Mouse (Mus musculus) hindbrain, embryonic 14.5 days (tissue): ENCODE data around the gene 5730596B20Rik. TPM values are rescaled to one million over a fixed set of nuclear protein-coding genes. Genes with fewer than 3 reads are reported as not detected.

Source experiments
- ATAC-seq: fragments of 200-750 bp; cut with Nextera tagmentation; 2 replicates; pipeline ENCODE4 v1.8.0; 2017; ENCODE audit warnings: moderate number of reproducible peaks, mild to moderate bottlenecking, moderate TSS enrichment, moderate library complexity; ENCODE audit not compliant: low FRiP score
- DNase-seq: peaks from one replicate; pipeline ENCODE4 v3.0.0-alpha.2; 2015; ENCODE audit warnings: low spot score
- H3K27ac ChIP-seq: fragments of 300-500 bp; sonication (generic); 2 replicates; pipeline ENCODE4 v1.5.1; 2014; ENCODE audit warnings: mild to moderate bottlenecking, moderate library complexity
- H3K27me3 ChIP-seq: fragments of 300-500 bp; sonication (generic); 2 replicates; pipeline ENCODE4 v1.6.1; 2014; ENCODE audit warnings: mild to moderate bottlenecking, low read length, mixed read lengths; ENCODE audit not compliant: control insufficient read depth, insufficient read depth
- H3K36me3 ChIP-seq: fragments of 300-500 bp; sonication (generic); replicated peaks from 2 replicates; pipeline ENCODE4 v1.6.1; 2014; ENCODE audit not compliant: control insufficient read depth, insufficient read depth
- H3K4me1 ChIP-seq: fragments of 300-500 bp; sonication (generic); replicated peaks from 2 replicates; pipeline ENCODE4 v1.6.1; 2014; ENCODE audit warnings: antibody characterized with exemption, low read length, mixed read lengths; ENCODE audit not compliant: control insufficient read depth, insufficient read depth
- H3K4me2 ChIP-seq: fragments of 300-500 bp; sonication (generic); replicated peaks from 2 replicates; pipeline ENCODE4 v1.6.1; 2014; ENCODE audit warnings: mild to moderate bottlenecking, moderate library complexity
- H3K4me3 ChIP-seq: fragments of 300-500 bp; sonication (generic); replicated peaks from 2 replicates; pipeline ENCODE4 v1.5.1; 2014; ENCODE audit warnings: mild to moderate bottlenecking, low read length
- H3K9ac ChIP-seq: fragments of 300-500 bp; sonication (generic); 2 replicates; pipeline ENCODE4 v1.6.1; 2014
- H3K9me3 ChIP-seq: fragments of 300-500 bp; sonication (generic); 2 replicates; pipeline ENCODE4 v1.6.1; 2016; ENCODE audit warnings: low read length; ENCODE audit not compliant: control insufficient read depth
- WGBS: fragments of 180-500 bp; shearing (Covaris S2); extraction: QIAGEN DNeasy Blood & Tissue Kit; methylation state at CpG from one replicate; pipeline ENCODE4 v1.1.7; 2014; 5-methylcytosine and 5-hydroxymethylcytosine counted together
- polyA plus RNA-seq: library from polyadenylated mRNA; unstranded; fragments of >200 nt; fragmentation: Nextera tagmentation; extraction: Ambion mirVana; gene quantifications from 2 replicates; pipeline ENCODE4 v1.2.1, GENCODE M21; 2014

The 5730596B20Rik gene
- polyA plus RNA-seq, 1 experiment from 2014 or later = 5.0 TPM

DNA sequence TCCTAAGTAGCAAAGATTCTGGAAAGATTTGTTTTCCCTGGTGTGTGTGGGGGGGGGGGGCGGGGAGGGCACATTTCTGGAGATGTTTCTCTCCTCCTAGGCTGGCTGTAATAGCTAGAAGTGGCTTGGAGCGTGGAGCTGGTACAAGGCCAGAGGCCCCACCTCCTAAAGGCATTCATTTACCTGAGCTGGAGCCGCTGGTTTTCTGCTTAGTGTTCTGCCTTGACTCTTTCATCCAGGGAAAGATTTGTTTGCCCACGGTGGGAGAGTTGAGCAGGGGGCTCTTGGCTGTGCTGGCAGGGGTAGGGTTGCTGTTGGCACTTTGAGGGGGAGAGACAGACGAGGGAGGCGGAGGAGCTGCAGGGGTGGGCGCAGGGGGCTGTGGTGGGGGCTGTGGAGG, 5.4 kb upstream of the 5730596B20Rik start:
- no peak for DNase-seq
- H3K4me3 ChIP-seq = peak overlapping the region; percentile 71
- 2% methylated on average over 7 of the region's 7 CpGs for WGBS

DNA sequence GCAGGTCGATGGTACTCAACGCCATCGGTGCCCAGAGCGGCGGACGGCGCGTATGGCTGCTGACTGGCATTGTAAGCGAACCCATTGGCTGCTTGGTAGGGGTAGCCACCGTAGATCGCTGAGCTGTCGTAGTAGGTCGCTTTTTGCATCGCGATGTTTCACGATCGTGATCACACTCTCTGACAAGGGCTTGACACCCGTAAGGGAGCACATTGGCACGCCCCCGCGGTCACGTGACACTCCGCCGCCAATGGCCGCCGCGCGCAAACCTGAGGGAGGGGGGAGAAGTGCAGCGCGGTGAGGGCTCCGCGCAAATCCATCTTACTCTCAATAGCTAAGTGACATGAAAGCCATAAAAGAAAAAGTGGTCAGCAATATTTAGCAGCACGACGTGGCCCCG, 4.8 kb upstream of the 5730596B20Rik start:
- DNase-seq (peak; percentile 86), ATAC-seq (peak; percentile 88)
- H3K4me1 ChIP-seq = peaks cover 26% of the 10 kb centered on the region
- H3K9ac ChIP-seq = peak overlapping the region; percentile 99
- WGBS = under 1% methylated on average over 35 of the region's 35 CpGs
- H3K4me2 ChIP-seq = peak overlapping the region; percentile 81
- H3K4me3 ChIP-seq = peak overlapping the region; percentile 71
- H3K9me3 ChIP-seq = no peaks in the 10 kb centered on the region
- no peaks in the 10 kb centered on the region for H3K36me3 ChIP-seq
- H3K27ac ChIP-seq = peak overlapping the region; percentile 100
- H3K27me3 ChIP-seq = peaks cover 66% of the 10 kb centered on the region

More for the DNA sequence above, 5.4 kb upstream of the 5730596B20Rik start:
- peak overlapping the region; percentile 99 for H3K9ac ChIP-seq
- no peak for ATAC-seq
- no peaks in the 10 kb centered on the region for H3K9me3 ChIP-seq
- H3K27ac ChIP-seq = peak overlapping the region; percentile 100
- peak overlapping the region; percentile 81 for H3K4me2 ChIP-seq
- H3K27me3 ChIP-seq = peaks cover 61% of the 10 kb centered on the region
- no peaks in the 10 kb centered on the region for H3K36me3 ChIP-seq
- peaks cover 26% of the 10 kb centered on the region for H3K4me1 ChIP-seq

DNA sequence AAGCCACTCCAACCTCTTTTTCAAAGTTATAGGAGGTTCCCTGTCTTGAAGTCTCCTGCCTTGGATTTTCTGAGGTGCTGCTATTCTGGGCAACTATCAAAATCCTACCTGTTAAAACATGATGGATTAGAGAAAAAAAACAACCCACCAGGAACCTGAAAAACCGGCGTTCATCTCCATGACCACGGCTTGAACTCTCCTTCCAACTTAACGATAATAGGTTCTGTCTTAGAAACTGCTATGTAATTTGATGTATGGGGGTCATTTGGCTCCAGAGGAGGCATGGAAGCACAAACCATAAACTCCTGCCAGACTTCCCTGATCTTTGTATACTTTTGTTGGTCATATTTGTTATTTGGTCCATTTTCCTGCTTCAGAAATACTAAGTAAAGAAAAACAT, 3.6 kb upstream of the 5730596B20Rik start:
- DNase-seq = no peak
- peaks cover 73% of the 10 kb centered on the region for H3K27me3 ChIP-seq
- H3K36me3 ChIP-seq = no peaks in the 10 kb centered on the region
- H3K9me3 ChIP-seq = no peaks in the 10 kb centered on the region
- peak overlapping the region; percentile 81 for H3K4me2 ChIP-seq
- peak overlapping the region; percentile 99 for H3K9ac ChIP-seq
- peaks cover 26% of the 10 kb centered on the region for H3K4me1 ChIP-seq
- peak overlapping the region; percentile 100 for H3K27ac ChIP-seq
- no peak for ATAC-seq
- peak overlapping the region; percentile 71 for H3K4me3 ChIP-seq
- WGBS = 4% methylated on average over 4 of the region's 4 CpGs

DNA sequence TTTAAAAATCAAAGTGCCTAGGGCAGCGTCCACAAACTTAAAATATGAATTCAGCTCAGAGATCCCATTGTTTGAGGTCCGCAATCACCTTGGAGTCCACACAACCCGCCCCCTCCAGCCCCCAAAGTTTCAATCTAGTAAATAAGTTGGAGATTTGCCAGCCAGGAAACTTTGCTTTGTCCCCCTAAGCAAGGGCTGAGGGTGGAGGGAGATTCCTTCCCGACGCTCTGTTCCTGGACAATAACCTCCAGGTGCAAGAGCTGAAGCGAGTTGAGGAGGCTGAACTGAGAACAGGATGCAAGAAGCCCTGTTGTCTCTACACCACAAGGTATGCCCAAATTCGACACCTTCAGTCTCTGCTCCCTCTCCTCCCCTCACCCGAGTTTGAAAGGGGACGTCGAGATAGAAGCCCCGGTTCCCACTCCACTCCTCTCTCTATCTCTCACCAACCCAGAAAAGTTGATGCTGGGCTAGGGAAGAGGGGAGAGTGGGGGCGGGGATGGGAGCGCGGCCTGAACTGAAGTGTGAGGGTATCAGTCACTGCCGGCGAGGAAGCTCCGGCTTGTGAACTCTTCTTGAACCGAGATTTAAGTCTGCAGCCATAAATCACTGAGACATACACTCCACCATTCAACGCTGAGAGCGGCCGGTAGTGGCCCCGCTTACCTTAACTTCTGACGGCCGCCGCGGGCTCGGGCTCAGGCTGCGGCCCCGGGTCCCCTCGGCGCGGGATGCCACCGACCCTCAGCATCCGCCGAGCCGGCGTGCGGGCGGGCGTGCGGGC, 2.1 kb upstream of the 5730596B20Rik start:
- peaks cover 78% of the 10 kb centered on the region for H3K27me3 ChIP-seq
- no peaks in the 10 kb centered on the region for H3K9me3 ChIP-seq
- peak overlapping the region; percentile 99 for H3K9ac ChIP-seq
- H3K4me1 ChIP-seq = peaks cover 22% of the 10 kb centered on the region
- WGBS = 1% methylated on average over 41 of the region's 41 CpGs
- peak; percentile 1; the same call in 1 of the 2 replicates for ATAC-seq
- no peaks in the 10 kb centered on the region for H3K36me3 ChIP-seq
- H3K27ac ChIP-seq = peak overlapping the region; percentile 100
- peak overlapping the region; percentile 71 for H3K4me3 ChIP-seq
- peak overlapping the region; percentile 81 for H3K4me2 ChIP-seq
- no peak for DNase-seq

DNA sequence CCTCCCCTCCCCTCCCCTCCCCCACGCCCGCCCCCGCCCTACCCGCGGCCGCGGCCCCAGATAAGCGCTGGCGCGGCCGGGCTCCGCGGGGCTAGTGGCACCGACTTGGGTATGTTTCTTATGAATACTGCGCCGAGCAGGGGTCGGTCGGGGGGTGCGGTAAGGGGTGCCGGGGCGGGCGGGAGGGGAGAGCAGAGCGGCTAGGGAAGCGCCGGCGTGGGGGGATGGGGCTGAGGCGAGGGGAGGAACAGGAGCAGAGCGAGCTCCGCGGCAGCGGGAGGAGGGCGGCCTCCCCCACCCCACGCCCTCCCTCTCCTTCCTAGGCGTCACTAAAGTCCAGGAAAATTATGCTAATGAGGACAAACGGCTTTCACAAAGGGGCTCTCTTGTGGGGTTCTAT, 1.4 kb upstream of the 5730596B20Rik start:
- peak overlapping the region; percentile 81 for H3K4me2 ChIP-seq
- peak overlapping the region; percentile 99 for H3K9ac ChIP-seq
- H3K4me3 ChIP-seq = peak overlapping the region; percentile 71

DNA sequence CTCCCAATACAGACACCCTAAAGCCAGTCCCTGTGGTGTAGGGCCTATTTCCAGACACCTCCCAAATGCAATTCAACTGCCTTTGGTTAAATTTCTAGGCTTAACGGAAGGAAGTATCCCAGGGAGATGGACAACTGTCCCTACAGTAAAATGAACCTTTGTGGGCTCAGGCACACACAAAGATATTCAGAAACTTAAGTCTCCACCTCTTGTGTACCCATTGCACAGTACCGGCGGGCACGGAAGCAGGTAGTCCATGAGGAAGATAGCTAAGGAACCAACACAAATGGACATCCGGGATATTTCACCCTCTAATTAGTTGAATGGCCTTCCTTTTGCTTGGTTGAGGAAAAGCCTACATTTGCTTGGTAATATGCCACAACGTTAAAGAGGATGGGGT, 907 bp upstream of the 5730596B20Rik start:
- Histone ChIP-seq H3K27ac (peak overlapping the region; percentile 100), H3K9ac (peak overlapping the region; percentile 99), H3K36me3 (no peaks in the 10 kb centered on the region), H3K4me3 (peak overlapping the region; percentile 71), H3K9me3 (no peaks in the 10 kb centered on the region), H3K27me3 (peaks cover 77% of the 10 kb centered on the region), H3K4me2 (peak overlapping the region; percentile 81), H3K4me1 (peaks cover 10% of the 10 kb centered on the region)
- 2% methylated on average over 6 of the region's 6 CpGs for WGBS
- ATAC-seq (no peak), DNase-seq (no peak)

More for the DNA sequence above, 1.4 kb upstream of the 5730596B20Rik start:
- whole genome bisulfite sequencing = 0% methylated on average over 10 of the region's 35 CpGs
- Histone ChIP-seq H3K9me3 (no peaks in the 10 kb centered on the region), H3K36me3 (no peaks in the 10 kb centered on the region), H3K27ac (peak overlapping the region; percentile 100), H3K27me3 (peaks cover 77% of the 10 kb centered on the region), H3K4me1 (peaks cover 15% of the 10 kb centered on the region)
- ATAC-seq = peak; percentile 69
- no peak for DNase-seq

DNA sequence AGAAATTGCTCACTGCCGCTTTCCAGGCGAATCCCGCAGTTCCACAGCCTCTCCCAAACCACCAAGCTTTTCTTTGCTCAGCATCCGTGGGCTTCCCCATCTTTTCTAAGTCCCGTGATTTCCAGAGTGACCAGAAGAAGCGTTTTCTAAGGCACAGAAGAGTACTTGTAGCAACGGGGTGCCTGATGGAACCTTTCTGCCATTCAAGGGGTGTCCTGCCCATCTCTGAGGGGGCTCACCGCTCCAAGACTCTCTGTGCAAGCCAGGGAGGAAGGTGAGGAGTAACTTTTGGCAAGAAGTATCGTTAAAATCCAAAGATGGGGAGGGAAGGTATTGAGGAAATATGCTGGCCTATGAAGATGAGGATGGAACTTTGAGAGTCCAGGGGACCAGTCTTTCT, 508 bp downstream of the 5730596B20Rik start:
- DNase-seq (no peak), ATAC-seq (no peak)
- H3K4me2 ChIP-seq = peak overlapping the region; percentile 81
- 1% methylated on average over 9 of the region's 9 CpGs for WGBS
- H3K9ac ChIP-seq = peak overlapping the region; percentile 99
- peaks cover 77% of the 10 kb centered on the region for H3K27me3 ChIP-seq
- peak overlapping the region; percentile 71 for H3K4me3 ChIP-seq
- H3K27ac ChIP-seq = peak overlapping the region; percentile 100
- no peaks in the 10 kb centered on the region for H3K9me3 ChIP-seq
- peaks cover 8% of the 10 kb centered on the region for H3K4me1 ChIP-seq
- H3K36me3 ChIP-seq = no peaks in the 10 kb centered on the region

DNA sequence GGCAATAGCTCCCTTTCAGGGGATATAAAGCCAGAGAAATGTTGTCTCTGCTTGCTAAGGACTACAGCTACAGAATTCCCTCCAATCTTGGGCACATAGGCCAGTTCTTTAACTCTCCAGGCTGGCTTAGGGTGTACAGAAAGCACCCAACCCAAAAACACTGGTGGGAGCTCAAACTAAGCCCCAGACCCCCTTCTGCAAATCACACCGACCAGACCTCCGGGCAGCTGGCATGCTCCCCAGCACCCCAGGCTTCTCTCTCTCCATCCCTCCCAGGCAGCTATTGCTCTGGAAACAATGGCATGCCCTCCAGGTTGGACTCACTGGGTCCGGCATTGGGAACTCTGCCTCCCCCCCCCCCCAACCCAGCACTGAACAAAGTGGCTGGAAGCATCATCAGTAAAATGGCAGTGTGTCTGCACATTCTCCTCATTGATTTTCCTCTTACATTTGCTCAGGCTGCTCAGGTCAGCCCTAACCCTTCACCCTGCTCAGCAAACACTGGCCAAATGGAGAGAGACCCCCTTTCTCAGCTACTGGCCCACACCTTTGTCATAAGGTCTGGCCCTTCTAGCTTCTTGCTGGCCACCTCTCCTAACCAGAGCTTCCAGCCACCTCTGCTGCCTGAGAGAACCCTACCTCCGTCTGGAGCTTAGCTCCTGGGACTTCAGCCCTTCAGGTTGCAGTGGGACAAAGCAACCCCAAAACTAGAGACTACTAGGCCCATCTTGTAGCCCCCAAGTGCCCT, 1.8 kb downstream of the 5730596B20Rik start:
- H3K4me1 ChIP-seq = peaks cover 10% of the 10 kb centered on the region
- H3K27me3 ChIP-seq = peaks cover 78% of the 10 kb centered on the region
- ATAC-seq (no peak), DNase-seq (no peak)
- WGBS = 0% methylated on average over 3 of the region's 4 CpGs
- H3K9ac ChIP-seq = peak overlapping the region; percentile 99
- H3K4me3 ChIP-seq = peak overlapping the region; percentile 71
- peak overlapping the region; percentile 100 for H3K27ac ChIP-seq
- H3K36me3 ChIP-seq = no peaks in the 10 kb centered on the region
- H3K9me3 ChIP-seq = no peaks in the 10 kb centered on the region
- peak overlapping the region; percentile 81 for H3K4me2 ChIP-seq

DNA sequence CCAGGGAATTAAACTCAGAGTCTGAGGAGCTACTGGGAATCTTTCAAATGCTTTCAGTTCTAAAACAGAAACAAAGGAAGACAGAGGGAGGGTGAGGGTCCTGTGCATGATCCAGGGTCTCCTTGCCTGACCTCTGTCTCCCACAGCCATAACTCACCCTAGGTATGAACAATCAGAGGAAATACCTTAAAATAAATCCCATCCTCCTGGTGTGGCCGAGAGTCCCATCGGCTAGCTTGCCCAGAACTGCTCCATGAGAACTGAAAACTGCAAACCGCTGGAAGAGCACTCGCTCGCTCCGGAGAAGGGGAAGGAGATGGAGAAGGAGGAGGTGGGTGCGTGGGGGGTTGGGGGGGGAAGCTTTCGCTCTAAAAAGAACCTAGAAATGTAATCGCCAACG, 2.4 kb downstream of the 5730596B20Rik start:
- Histone ChIP-seq H3K9me3 (no peaks in the 10 kb centered on the region), H3K9ac (peak overlapping the region; percentile 99), H3K4me3 (peak overlapping the region; percentile 71), H3K27ac (peak overlapping the region; percentile 100), H3K4me2 (peak overlapping the region; percentile 81), H3K4me1 (peaks cover 16% of the 10 kb centered on the region), H3K36me3 (no peaks in the 10 kb centered on the region), H3K27me3 (peaks cover 78% of the 10 kb centered on the region)
- under 1% methylated on average over 10 of the region's 10 CpGs for WGBS
- ATAC-seq (no peak), DNase-seq (no peak)
